Mouse (Mus musculus) lung, embryonic 15.5 days (tissue): ENCODE results near the gene Vipr1. TPM values are rescaled to one million over a fixed set of nuclear protein-coding genes. Genes with fewer than 3 reads are reported as not detected.

ENCODE experiments used
- ATAC-seq: fragments of 200-750 bp; cut with Nextera tagmentation; 2 replicates; pipeline ENCODE4 v1.8.0; 2017; ENCODE audit warnings: moderate number of reproducible peaks, borderline replicate concordance; ENCODE audit not compliant: low FRiP score, low TSS enrichment; ENCODE audit errors: extremely low read depth
- H3K27ac ChIP-seq: fragments of 300-500 bp; sonication (generic); 2 replicates; pipeline ENCODE4 v1.5.1; 2015; ENCODE audit warnings: moderate library complexity, mild to moderate bottlenecking, inconsistent platforms
- H3K27me3 ChIP-seq: fragments of 300-500 bp; sonication (generic); 2 replicates; pipeline ENCODE4 v1.6.1; 2015; ENCODE audit warnings: inconsistent platforms
- H3K36me3 ChIP-seq: fragments of 300-500 bp; sonication (generic); 2 replicates; pipeline ENCODE4 v1.6.1; 2015; ENCODE audit warnings: inconsistent platforms
- H3K4me1 ChIP-seq: fragments of 300-500 bp; sonication (generic); 2 replicates; pipeline ENCODE4 v1.6.1; 2015; ENCODE audit warnings: inconsistent platforms
- H3K4me2 ChIP-seq: fragments of 300-500 bp; sonication (generic); 2 replicates; pipeline ENCODE4 v1.6.1; 2015; ENCODE audit warnings: inconsistent platforms, mild to moderate bottlenecking, moderate library complexity
- H3K4me3 ChIP-seq: fragments of 300-500 bp; sonication (generic); 2 replicates; pipeline ENCODE4 v1.5.1; 2015; ENCODE audit warnings: mild to moderate bottlenecking, inconsistent platforms
- H3K9ac ChIP-seq: fragments of 300-500 bp; sonication (generic); 2 replicates; pipeline ENCODE4 v1.6.1; 2015; ENCODE audit warnings: inconsistent platforms
- H3K9me3 ChIP-seq: fragments of 300-500 bp; sonication (generic); 2 replicates; pipeline ENCODE4 v1.6.1; 2016; ENCODE audit warnings: inconsistent platforms
- WGBS: fragments of 180-500 bp; shearing (Covaris S2); methylation state at CpG from one replicate; pipeline ENCODE4 v1.1.7; 2015; 5-methylcytosine and 5-hydroxymethylcytosine counted together
- polyA plus RNA-seq: library from polyadenylated mRNA; unstranded; fragments of >200 nt; fragmentation: Nextera tagmentation; extraction: Ambion mirVana; gene quantifications from 2 replicates; pipeline ENCODE4 v1.2.1, GENCODE M21; 2015

Gene Vipr1
- polyA plus RNA-seq, 1 experiment from 2014 or later: 0.30 TPM

- WGBS: 47% methylated on average over 16 of the region's 16 CpGs
- H3K4me3 ChIP-seq: no peak overlapping the region
- no peaks in the 10 kb centered on the region for H3K9me3 ChIP-seq
- no peak for ATAC-seq
- H3K27ac ChIP-seq: no peak overlapping the region
- H3K4me2 ChIP-seq: no peak overlapping the region
- peaks cover 18% of the 10 kb centered on the region for H3K4me1 ChIP-seq
- no peaks in the 10 kb centered on the region for H3K36me3 ChIP-seq
- H3K27me3 ChIP-seq: peaks cover 68% of the 10 kb centered on the region
- no peak overlapping the region for H3K9ac ChIP-seq
These were observed 2.7 kb upstream of the Vipr1 start for GRCm38 (mm10) chr9:121639790-121640189.

- Histone ChIP-seq H3K9me3 (no peaks in the 10 kb centered on the region), H3K27me3 (peaks cover 61% of the 10 kb centered on the region), H3K9ac (peak overlapping the region; percentile 47; the same call in 1 of the 2 replicates), H3K4me3 (peak overlapping the region; percentile 48), H3K4me1 (peaks cover 18% of the 10 kb centered on the region), H3K36me3 (no peaks in the 10 kb centered on the region), H3K27ac (no peak overlapping the region), H3K4me2 (peak overlapping the region; percentile 98)
- WGBS: 8% methylated on average over 27 of the region's 27 CpGs
- peak; percentile 20; the same call in 1 of the 2 replicates for ATAC-seq
These were observed 1.1 kb upstream of the Vipr1 start for GRCm38 (mm10) chr9:121641235-121641915.

- Histone ChIP-seq H3K4me1 (peaks cover 18% of the 10 kb centered on the region), H3K4me3 (peak within 1 kb of the TSS; percentile 48), H3K4me2 (peak within 1 kb of the TSS; percentile 98), H3K9me3 (no peaks in the 10 kb centered on the region), H3K36me3 (no peaks in the 10 kb centered on the region), H3K27me3 (peaks cover 61% of the 10 kb centered on the region), H3K27ac (no peak within 1 kb of the TSS), H3K9ac (peak within 1 kb of the TSS; percentile 47)
- WGBS: under 1% methylated on average over 26 of the region's 26 CpGs
- peak; percentile 78 for ATAC-seq
These were observed 515 bp upstream of the Vipr1 start, which contains the start of gene Lyzl4 for GRCm38 (mm10) chr9:121642001-121642400. Gene Lyzl4, minus strand, starts transcription at chr9:121642096.

GRCm38 (mm10) chr9:121644855-121645254, 2.3 kb downstream of the Vipr1 start:
- no peak overlapping the region for H3K4me3 ChIP-seq
- WGBS: 29% methylated on average over 3 of the region's 3 CpGs
- no peaks in the 10 kb centered on the region for H3K9me3 ChIP-seq
- no peak for ATAC-seq
- H3K27me3 ChIP-seq: peaks cover 49% of the 10 kb centered on the region
- H3K36me3 ChIP-seq: no peaks in the 10 kb centered on the region
- H3K9ac ChIP-seq: no peak overlapping the region
- H3K27ac ChIP-seq: no peak overlapping the region
- peaks cover 18% of the 10 kb centered on the region for H3K4me1 ChIP-seq
- no peak overlapping the region for H3K4me2 ChIP-seq

GRCm38 (mm10) chr9:121647026-121647425, 4.5 kb downstream of the Vipr1 start:
- Histone ChIP-seq H3K4me2 (no peak overlapping the region), H3K4me3 (no peak overlapping the region), H3K9me3 (no peaks in the 10 kb centered on the region), H3K27ac (no peak overlapping the region), H3K4me1 (peaks cover 11% of the 10 kb centered on the region), H3K36me3 (no peaks in the 10 kb centered on the region), H3K9ac (no peak overlapping the region), H3K27me3 (peaks cover 28% of the 10 kb centered on the region)
- ATAC-seq: no peak
- WGBS: 50% methylated on average over 7 of the region's 7 CpGs

DNA sequence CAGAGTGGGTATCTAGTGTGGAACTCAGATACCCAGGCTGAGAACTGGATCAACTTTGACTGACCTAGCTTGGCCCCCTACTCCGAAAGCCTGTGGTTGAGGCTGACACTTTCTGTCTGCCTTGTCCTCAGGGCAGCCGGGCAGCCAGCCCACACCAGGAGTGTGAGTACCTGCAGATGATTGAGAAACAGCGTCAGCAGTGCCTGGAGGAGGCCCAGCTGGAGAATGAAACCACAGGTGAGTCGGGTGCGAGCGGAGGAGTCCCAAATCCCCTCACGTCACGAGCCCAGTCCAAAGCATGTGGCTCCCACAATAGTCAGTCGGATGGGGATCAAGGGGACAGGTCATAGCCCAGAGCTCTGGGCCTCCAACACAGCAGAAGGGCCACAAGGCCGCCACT, 11.2 kb downstream of the Vipr1 start:
- H3K4me3 ChIP-seq: no peak overlapping the region
- H3K27me3 ChIP-seq: no peaks in the 10 kb centered on the region
- ATAC-seq: no peak
- H3K9ac ChIP-seq: no peak overlapping the region
- no peak overlapping the region for H3K4me2 ChIP-seq
- no peak overlapping the region for H3K27ac ChIP-seq
- no peaks in the 10 kb centered on the region for H3K9me3 ChIP-seq
- H3K36me3 ChIP-seq: no peaks in the 10 kb centered on the region
- peaks cover 5% of the 10 kb centered on the region; the same call in 1 of the 2 replicates for H3K4me1 ChIP-seq
- WGBS: 84% methylated on average over 10 of the region's 10 CpGs

DNA sequence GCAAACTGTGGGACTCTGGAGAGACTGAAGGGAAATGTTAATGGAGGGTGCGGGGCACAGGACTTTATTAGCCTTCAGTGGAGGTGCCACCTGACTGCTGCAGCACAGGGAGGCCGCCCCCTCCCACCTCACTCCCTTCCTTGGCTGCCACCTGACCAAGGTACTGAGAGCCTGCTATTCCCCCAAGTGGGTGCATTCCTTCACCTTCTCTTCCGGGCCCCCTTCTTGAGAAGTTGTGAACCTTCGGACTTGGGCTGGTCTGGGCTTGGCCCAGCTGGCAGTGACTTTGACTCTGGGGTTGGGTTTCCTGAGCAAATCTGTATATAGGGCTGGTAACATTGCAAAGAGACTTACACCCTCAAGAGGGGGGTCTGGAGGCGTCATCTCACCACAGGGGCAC, 13.8 kb downstream of the Vipr1 start:
- ATAC-seq: no peak
- Histone ChIP-seq H3K4me3 (no peak overlapping the region), H3K4me1 (peaks cover 5% of the 10 kb centered on the region; the same call in 1 of the 2 replicates), H3K27ac (no peak overlapping the region), H3K9ac (no peak overlapping the region), H3K9me3 (no peaks in the 10 kb centered on the region), H3K36me3 (no peaks in the 10 kb centered on the region), H3K27me3 (peaks cover 4% of the 10 kb centered on the region; the same call in 1 of the 2 replicates), H3K4me2 (no peak overlapping the region)
- WGBS: 73% methylated on average over 5 of the region's 5 CpGs

DNA sequence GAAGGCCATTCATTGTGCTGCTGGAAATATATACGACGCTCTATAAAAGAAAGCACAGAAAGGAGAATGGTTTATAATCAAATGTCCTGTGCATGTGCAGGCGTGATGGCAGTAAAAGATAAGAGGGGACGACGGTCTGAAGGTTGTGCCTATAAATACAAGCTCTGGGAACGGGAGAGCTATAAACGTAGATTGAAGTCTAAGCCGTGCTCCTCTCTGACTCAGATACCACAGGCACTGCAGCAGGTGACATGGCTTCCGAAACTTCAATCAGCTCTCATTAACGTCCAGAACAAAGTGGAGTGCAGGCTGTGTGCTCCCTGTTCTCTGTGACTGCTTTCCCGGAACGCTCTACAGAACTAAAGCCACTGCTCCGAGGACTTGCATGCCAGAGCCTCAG, 14.6 kb downstream of the Vipr1 start:
- peaks cover 5% of the 10 kb centered on the region; the same call in 1 of the 2 replicates for H3K4me1 ChIP-seq
- H3K4me2 ChIP-seq: no peak overlapping the region
- H3K27ac ChIP-seq: no peak overlapping the region
- no peak overlapping the region for H3K9ac ChIP-seq
- H3K9me3 ChIP-seq: no peaks in the 10 kb centered on the region
- no peak for ATAC-seq
- peaks cover 4% of the 10 kb centered on the region for H3K27me3 ChIP-seq
- 48% methylated on average over 13 of the region's 13 CpGs for WGBS
- H3K4me3 ChIP-seq: no peak overlapping the region
- H3K36me3 ChIP-seq: no peaks in the 10 kb centered on the region

GRCm38 (mm10) chr9:121658248-121658647, 15.7 kb downstream of the Vipr1 start:
- no peak for ATAC-seq
- 58% methylated on average over 7 of the region's 7 CpGs for WGBS
- no peak overlapping the region for H3K9ac ChIP-seq
- peaks cover 5% of the 10 kb centered on the region; the same call in 1 of the 2 replicates for H3K4me1 ChIP-seq
- no peaks in the 10 kb centered on the region for H3K9me3 ChIP-seq
- H3K4me2 ChIP-seq: no peak overlapping the region
- H3K27ac ChIP-seq: no peak overlapping the region
- peaks cover 4% of the 10 kb centered on the region for H3K27me3 ChIP-seq
- H3K4me3 ChIP-seq: no peak overlapping the region
- no peaks in the 10 kb centered on the region for H3K36me3 ChIP-seq

- no peaks in the 10 kb centered on the region for H3K9me3 ChIP-seq
- peaks cover 5% of the 10 kb centered on the region; the same call in 1 of the 2 replicates for H3K4me1 ChIP-seq
- WGBS: 62% methylated on average over 7 of the region's 7 CpGs
- H3K9ac ChIP-seq: peak overlapping the region; percentile 7; the same call in 1 of the 2 replicates
- H3K27ac ChIP-seq: no peak overlapping the region
- no peaks in the 10 kb centered on the region for H3K36me3 ChIP-seq
- H3K27me3 ChIP-seq: peaks cover 9% of the 10 kb centered on the region
- ATAC-seq: no peak
- H3K4me2 ChIP-seq: no peak overlapping the region
- H3K4me3 ChIP-seq: no peak overlapping the region
These were observed 17.3 kb downstream of the Vipr1 start for GRCm38 (mm10) chr9:121659791-121660190.

- Histone ChIP-seq H3K9ac (no peak overlapping the region), H3K9me3 (no peaks in the 10 kb centered on the region), H3K27me3 (peaks cover 35% of the 10 kb centered on the region), H3K4me1 (no peaks in the 10 kb centered on the region), H3K36me3 (no peaks in the 10 kb centered on the region), H3K4me3 (no peak overlapping the region), H3K4me2 (no peak overlapping the region), H3K27ac (no peak overlapping the region)
- ATAC-seq: no peak
- WGBS: 63% methylated on average over 6 of the region's 6 CpGs
These were observed 21.0 kb downstream of the Vipr1 start for GRCm38 (mm10) chr9:121663467-121663866.

- ATAC-seq: no peak
- WGBS: 76% methylated on average over 5 of the region's 5 CpGs
- Histone ChIP-seq H3K36me3 (no peaks in the 10 kb centered on the region), H3K9ac (no peak overlapping the region), H3K4me1 (no peaks in the 10 kb centered on the region), H3K27me3 (peaks cover 41% of the 10 kb centered on the region), H3K4me2 (no peak overlapping the region), H3K27ac (no peak overlapping the region), H3K9me3 (no peaks in the 10 kb centered on the region), H3K4me3 (no peak overlapping the region)
These were observed 21.6 kb downstream of the Vipr1 start for GRCm38 (mm10) chr9:121664104-121664503.
